Mouse (Mus musculus) myocyte (in vitro differentiated cells): ENCODE results near the gene Odf4. TPM values are rescaled to one million over a fixed set of nuclear protein-coding genes. Genes with fewer than 3 reads are reported as not detected.

Source experiments
- H3K27me3 ChIP-seq: one replicate; pipeline ENCODE4 v1.6.1; 2011; ENCODE audit not compliant: control insufficient read depth, insufficient read depth, insufficient read length
- H3K36me3 ChIP-seq: one replicate; pipeline ENCODE4 v1.6.1; 2011; ENCODE audit not compliant: control insufficient read depth, insufficient read depth
- H3K4me2 ChIP-seq: one replicate; pipeline ENCODE4 v1.6.1; 2011; ENCODE audit warnings: low read depth, control low read depth
- H3K4me3 ChIP-seq: one replicate; pipeline ENCODE4 v1.5.1; 2011; ENCODE audit warnings: mild to moderate bottlenecking, control low read depth, moderate library complexity
- H3K79me2 ChIP-seq: one replicate; pipeline ENCODE4 v1.6.1; 2011; ENCODE audit not compliant: control insufficient read depth, insufficient read depth
- H3ac ChIP-seq: one replicate; pipeline ENCODE4 v1.6.1; 2011; ENCODE audit not compliant: control insufficient read depth, insufficient read length
- CEBPB ChIP-seq: IDR thresholded peaks from 2 replicates; pipeline ENCODE4 v1.6.1; 2011; ENCODE audit warnings: mild to moderate bottlenecking, moderate library complexity; ENCODE audit not compliant: poor library complexity, insufficient read depth, severe bottlenecking
- E2F4 ChIP-seq: IDR thresholded peaks from one replicate; pipeline ENCODE4 v1.6.1; 2011; ENCODE audit warnings: mild to moderate bottlenecking, control low read depth, moderate library complexity; ENCODE audit not compliant: insufficient read depth
- MAX ChIP-seq: IDR thresholded peaks from one replicate; pipeline ENCODE4 v1.6.1; 2011; ENCODE audit warnings: low read depth, mild to moderate bottlenecking, control low read depth
- MYOG ChIP-seq, 3 experiments: IDR thresholded peaks; one replicate each; pipeline ENCODE4 v1.6.1; 2011; ENCODE audit warnings: control low read depth in 2 of 3, low read depth in 2 of 3, mild to moderate bottlenecking in 2 of 3; ENCODE audit not compliant: insufficient read length in 2 of 3, control insufficient read depth in 1 of 3, insufficient read depth in 1 of 3
- POLR2A ChIP-seq: IDR thresholded peaks from one replicate; pipeline ENCODE4 v1.6.1; 2011; ENCODE audit warnings: low read depth, mild to moderate bottlenecking, control low read depth, moderate library complexity; ENCODE audit not compliant: insufficient read length
- POLR2AphosphoS2 ChIP-seq: IDR thresholded peaks from one replicate; pipeline ENCODE4 v1.6.1; 2011; ENCODE audit warnings: low read depth, control low read depth; ENCODE audit not compliant: insufficient read length
- REST ChIP-seq: IDR thresholded peaks from one replicate; pipeline ENCODE4 v1.6.1; 2011; ENCODE audit warnings: mild to moderate bottlenecking, control low read depth, moderate library complexity; ENCODE audit not compliant: insufficient read depth, insufficient read length
- SRF ChIP-seq: IDR thresholded peaks from one replicate; pipeline ENCODE4 v1.6.1; 2011; ENCODE audit warnings: low read depth; ENCODE audit not compliant: control insufficient read depth, insufficient read length
- TCF12 ChIP-seq: IDR thresholded peaks from one replicate; pipeline ENCODE4 v1.6.1; 2011; ENCODE audit warnings: mild to moderate bottlenecking, control low read depth; ENCODE audit not compliant: poor library complexity, insufficient read depth, severe bottlenecking
- polyA plus RNA-seq: library from polyadenylated mRNA; unstranded; fragments of >200 nt; fragmentation: generic; extraction: Trizol; gene quantifications from one replicate; pipeline ENCODE4 v1.2.1, GENCODE M21; 2012; ENCODE audit warnings: missing spikeins

Gene Odf4
- polyA plus RNA-seq, 1 experiment: not detected

- Histone ChIP-seq H3K27me3 (peaks cover 10% of the 10 kb centered on the region), H3K79me2 (no peaks in the 10 kb centered on the region), H3K4me2 (no peak overlapping the region), H3ac (no peak overlapping the region), H3K36me3 (no peaks in the 10 kb centered on the region), H3K4me3 (no peak overlapping the region)
- TF ChIP-seq MAX: no peak
- TF ChIP-seq POLR2AphosphoS2: no peak
- TF ChIP-seq POLR2A: no peak
- no peak for TF ChIP-seq REST
- no peak for TF ChIP-seq CEBPB
- TF ChIP-seq SRF: no peak
- no peak for TF ChIP-seq TCF12
- TF ChIP-seq MYOG (IDR thresholded peaks at IDR 0.05; ENCODE audit: control insufficient read depth in 1 of 3, insufficient read depth in 1 of 3, insufficient read length in 2 of 3, low read depth in 2 of 3): no peak
- TF ChIP-seq E2F4: no peak
These were observed 52.0 kb downstream of the Odf4 start for GRCm38 (mm10) chr11:68874841-68875240.

Other genes starting within 250 kb of the Odf4 start
- 20.9 TPM for gene Myh10, start 235.5 kb downstream of the Odf4 start, polyA plus RNA-seq
- gene Ndel1, start 55.2 kb downstream of the Odf4 start, polyA plus RNA-seq: 36.7 TPM
- not detected for gene Rnf222, start 38.5 kb downstream of the Odf4 start, polyA plus RNA-seq
- 695 TPM for gene Rpl26, start 25.5 kb downstream of the Odf4 start, polyA plus RNA-seq
- 0.49 TPM for gene Arhgef15, start 30.4 kb upstream of the Odf4 start, polyA plus RNA-seq
- 2.3 TPM for gene Slc25a35, start 41.0 kb upstream of the Odf4 start, polyA plus RNA-seq
- 56.4 TPM for gene Rangrf, start 48.1 kb upstream of the Odf4 start, polyA plus RNA-seq
- 9.1 TPM for gene Pfas, start 81.4 kb upstream of the Odf4 start, polyA plus RNA-seq
- 29.1 TPM for gene Ctc1, start 88.8 kb upstream of the Odf4 start, polyA plus RNA-seq
- gene Aurkb, start 118.6 kb upstream of the Odf4 start, polyA plus RNA-seq: 28.2 TPM
- gene Borcs6, start 132.6 kb upstream of the Odf4 start, polyA plus RNA-seq: 27.2 TPM
- gene Tmem107, start 143.7 kb upstream of the Odf4 start, polyA plus RNA-seq: 29.5 TPM
- gene Vamp2, start 161.4 kb upstream of the Odf4 start, polyA plus RNA-seq: 51.8 TPM
- gene Per1, start 168.1 kb upstream of the Odf4 start, polyA plus RNA-seq: 8.9 TPM
- 0.28 TPM for gene Hes7, start 193.3 kb upstream of the Odf4 start, polyA plus RNA-seq
- gene 9130213A22Rik, start 195.5 kb upstream of the Odf4 start, polyA plus RNA-seq: 0.78 TPM
- gene Aloxe3, start 198.8 kb upstream of the Odf4 start, polyA plus RNA-seq: 0.01 TPM
- gene Alox12b, start 229.9 kb upstream of the Odf4 start, polyA plus RNA-seq: not detected